Mouse (Mus musculus): ENCODE measurements around the gene Efcab6.

The Efcab6 gene

DNA sequence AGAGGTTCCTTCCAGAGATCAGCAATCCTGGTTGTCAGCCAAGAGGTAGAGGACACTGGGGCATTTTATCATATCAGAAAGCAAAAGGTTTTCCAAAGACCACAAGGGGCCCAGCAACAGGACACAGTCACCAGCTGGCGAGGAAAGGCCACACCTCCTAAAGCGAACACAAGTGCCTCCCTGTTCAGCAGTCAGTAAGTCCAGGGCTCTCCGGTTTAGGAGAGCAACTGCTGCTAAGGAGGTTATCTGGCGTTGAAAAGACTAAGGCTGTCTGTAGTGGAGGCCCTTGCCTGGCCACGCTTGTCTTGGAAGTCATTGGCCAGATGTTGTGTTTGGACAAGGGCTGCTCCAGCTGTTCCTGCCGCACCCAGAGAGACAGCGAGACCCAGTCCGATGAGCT, 100.1 kb downstream of the Efcab6 start:
- DNase-seq: no peak

DNA sequence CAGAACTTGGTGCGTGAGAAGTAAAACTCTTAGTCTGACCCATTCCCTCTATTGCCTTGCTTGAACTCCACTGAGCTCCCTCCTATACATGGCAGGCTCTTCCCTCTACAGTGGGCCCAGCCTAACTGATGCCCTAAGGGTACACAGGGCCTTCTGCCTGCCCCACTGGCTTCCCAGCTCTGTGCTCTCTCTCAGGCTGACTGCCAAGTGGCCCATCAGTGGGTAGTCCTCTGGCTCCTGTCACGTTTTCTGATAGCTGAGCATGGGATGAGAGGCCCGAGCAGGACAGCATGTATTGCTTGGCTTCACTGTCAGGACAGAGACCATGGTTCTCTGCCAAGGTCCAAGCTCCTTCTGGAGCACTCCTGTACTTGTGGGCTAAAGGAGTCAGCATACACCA, 106.8 kb downstream of the Efcab6 start:
- DNase-seq: no peak

- DNase-seq: no peak
Measured at GRCm38 (mm10) chr15:83956996-83957395, 108.2 kb downstream of the Efcab6 start.

- no peak for DNase-seq
Measured at GRCm38 (mm10) chr15:83955948-83956707, 109.1 kb downstream of the Efcab6 start.

DNA sequence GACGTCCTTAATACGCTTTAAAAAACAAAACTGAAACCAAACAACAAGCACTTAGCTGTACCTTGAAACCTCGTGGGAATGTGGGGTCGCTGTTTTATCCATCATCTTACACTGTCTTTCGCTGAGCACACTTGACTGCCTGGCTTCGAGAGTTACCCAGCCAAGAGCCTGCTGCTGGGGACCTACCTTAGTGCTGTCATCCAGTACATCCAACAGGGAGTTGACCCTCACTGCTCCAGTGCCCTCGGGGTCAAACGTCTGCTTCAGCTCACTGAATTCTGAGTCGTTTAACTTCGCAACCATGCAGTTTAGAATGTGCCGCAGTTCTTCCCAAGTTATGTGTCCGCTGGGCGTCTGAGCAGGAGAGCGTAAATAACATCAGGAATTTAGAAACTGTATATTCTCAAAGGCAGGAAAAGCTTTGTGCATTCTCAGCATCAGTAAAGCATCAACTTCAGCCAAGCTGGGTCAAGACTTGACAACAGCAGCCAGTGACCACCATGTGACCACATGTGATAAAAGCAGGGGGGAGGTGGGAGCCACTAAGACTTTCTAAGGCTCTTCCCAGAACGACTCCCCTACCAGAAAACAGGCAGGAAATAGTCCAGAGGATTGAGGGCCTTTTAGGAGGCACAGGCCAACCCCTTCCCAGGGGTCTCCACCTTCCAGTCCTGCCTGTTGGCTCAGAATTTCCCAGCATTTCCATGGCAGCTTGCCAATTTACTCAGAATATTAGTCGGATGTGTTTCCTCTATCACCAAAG, 115.3 kb downstream of the Efcab6 start:
- no peak for DNase-seq

- no peak for DNase-seq
Measured at GRCm38 (mm10) chr15:83939703-83940102, 125.5 kb downstream of the Efcab6 start.

DNA sequence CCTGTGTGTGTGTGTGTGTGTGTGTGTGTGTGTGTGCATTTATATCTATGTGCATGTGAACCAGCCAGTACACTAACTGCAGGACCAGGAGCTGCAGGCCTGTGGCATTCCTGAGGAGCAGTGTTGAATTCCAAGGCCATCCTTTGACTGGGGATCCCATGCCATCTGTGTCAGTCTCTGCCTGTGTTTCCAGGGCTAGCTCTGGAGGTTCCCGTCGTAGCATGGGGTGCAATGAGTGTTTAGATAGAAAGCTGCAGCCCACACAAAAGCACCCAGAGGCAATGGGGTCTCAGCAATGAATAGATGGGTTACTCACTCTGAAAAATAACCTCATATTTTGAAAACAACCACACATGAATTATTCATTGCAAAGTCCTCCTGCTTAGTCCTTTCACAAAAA, 126.7 kb downstream of the Efcab6 start:
- DNase-seq: no peak

DNA sequence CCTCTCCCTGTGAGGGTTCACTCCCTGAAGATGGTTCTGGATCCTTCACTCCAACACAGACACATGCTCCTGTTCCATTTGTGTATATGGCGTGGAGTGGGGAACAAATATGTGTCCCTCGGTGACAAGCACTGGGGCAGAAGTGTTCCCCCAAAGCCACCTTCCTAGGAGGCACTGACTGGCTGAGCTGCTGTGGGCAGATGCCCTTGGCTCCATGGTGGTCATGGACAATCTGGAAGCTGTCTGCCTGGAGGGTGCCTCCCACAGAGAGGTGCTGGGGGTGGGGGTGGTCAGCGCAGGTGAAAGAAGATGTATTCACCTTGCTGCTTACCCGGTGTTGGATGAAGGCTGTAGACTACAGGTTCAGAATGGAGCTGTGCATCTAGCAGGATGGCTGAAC, 128.7 kb downstream of the Efcab6 start:
- no peak for DNase-seq

DNA sequence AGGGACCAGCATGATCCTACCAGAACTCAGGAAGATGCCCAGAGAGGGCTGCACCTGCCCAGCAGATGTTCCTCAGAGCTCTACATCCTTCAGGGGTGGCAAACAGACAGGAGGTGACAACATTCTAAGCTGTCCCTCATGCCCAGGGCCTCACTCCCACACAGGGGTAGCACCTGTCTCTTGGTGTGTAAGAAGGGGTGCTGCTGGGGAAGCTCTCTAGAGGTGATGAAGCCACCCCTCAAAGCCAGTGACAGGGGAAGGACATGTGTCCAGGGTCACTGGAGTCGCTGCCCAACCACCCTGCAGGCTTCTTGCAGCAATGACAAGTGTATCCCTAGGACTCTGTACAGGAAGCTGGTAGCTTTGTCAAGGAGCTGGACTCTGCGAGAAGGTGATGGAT, 130.4 kb downstream of the Efcab6 start:
- DNase-seq: no peak

- no peak for DNase-seq
Measured at GRCm38 (mm10) chr15:83925338-83925737, 139.8 kb downstream of the Efcab6 start.

- DNase-seq: no peak
Measured at GRCm38 (mm10) chr15:83924656-83925055, 140.5 kb downstream of the Efcab6 start.

DNA sequence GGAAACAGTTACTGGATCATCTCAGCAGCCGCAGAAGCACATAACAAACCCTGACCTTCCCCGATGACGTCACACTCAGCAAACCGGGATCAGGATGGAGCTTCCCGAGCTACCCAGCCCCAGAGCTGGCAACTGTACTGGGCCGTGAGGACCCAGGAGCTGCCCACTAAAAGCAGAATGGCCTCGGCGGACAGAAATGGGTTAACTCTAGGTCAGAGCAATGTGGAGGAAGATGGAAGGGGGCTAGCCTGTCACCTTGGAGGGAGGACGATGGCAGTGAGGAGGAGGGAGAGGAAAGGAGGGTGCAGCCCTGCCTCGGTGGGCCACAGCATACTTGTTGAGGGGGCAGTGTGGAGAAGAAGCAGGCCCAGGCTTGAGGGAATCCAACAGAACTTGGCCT, 149.8 kb downstream of the Efcab6 start:
- DNase-seq: no peak

GRCm38 (mm10) chr15:83913028-83913714, 152.0 kb downstream of the Efcab6 start:
- no peak for DNase-seq

GRCm38 (mm10) chr15:83906472-83906871, 158.7 kb downstream of the Efcab6 start:
- DNase-seq: no peak

DNA sequence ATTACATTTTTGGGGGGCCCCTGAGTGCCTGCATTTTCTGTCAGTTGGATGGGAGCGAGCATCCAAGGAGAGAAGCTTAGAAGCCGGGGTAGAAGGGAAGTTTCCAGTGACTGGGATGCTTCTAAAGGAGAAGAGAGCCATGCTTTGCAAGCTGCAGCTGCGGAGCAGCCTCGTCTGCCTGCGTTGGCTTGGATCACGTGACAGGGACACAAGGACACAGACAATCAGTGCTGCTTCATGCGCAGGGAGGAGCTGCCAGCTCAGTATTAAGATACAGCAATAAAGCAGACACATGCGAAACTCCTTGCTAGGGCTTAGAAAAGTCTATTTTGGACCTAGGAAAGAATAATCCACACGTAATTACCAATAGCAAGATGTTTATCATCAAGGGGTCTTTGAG, 167.9 kb downstream of the Efcab6 start:
- no peak for DNase-seq

DNA sequence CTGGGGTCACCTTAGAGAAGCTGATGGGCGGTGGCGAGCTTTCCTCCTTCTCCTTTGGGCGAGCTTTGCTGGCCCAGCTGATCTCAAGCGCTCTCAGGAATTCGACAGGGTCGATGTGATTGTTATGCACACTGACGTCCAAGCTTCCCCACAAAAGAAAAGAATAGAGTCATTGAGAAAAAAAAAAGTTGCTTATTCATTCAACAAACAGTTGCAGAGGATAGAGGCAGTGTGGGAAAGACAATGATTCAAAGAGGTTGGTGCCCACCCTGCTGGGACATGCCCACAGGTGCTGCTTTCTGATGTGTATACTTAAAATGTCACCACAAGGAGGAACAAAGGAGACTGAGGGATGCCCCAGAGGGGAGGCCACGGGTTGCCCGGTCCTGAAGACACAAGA, 169.2 kb downstream of the Efcab6 start:
- no peak for DNase-seq

DNA sequence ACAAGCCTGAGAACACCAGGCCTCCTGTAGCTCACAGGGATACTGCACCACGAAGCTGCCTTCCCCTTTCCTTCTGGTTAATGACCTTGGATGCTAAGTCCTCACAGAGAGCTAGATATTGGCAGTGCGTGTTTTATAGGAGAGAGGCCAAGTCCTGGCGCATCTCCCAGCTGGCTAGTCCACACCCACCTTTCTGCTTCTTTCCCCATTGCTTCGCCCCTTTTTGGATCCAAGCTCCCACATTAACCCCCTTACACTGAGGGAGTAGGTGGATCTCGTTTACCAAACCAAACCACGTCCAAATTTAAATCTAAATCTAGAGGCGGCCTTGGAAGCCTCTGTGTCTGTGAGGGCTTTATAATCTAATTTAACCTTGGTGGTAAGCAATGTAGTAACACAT, 170.9 kb downstream of the Efcab6 start:
- no peak for DNase-seq

DNA sequence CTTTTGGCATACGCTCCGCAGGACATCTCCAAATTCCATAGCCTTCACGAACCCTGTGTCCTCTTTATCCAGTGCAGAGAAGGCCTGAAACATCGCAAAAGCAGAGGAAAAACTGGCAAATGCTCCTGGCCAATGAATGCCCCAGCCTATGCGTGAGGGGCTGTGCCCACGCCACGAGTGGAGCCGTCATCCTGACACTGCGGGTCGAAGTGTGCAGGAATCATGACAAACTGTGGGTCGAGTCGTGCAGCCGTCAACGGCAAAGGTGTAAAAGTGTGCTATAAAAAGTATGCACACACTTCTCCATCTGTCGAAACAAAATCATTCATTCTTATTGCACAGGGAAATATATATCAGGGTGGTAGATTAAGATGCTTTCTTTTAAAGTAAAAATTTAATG, 172.3 kb downstream of the Efcab6 start:
- no peak for DNase-seq

- DNase-seq: no peak
Measured at GRCm38 (mm10) chr15:83884291-83884690, 180.9 kb downstream of the Efcab6 start.

DNA sequence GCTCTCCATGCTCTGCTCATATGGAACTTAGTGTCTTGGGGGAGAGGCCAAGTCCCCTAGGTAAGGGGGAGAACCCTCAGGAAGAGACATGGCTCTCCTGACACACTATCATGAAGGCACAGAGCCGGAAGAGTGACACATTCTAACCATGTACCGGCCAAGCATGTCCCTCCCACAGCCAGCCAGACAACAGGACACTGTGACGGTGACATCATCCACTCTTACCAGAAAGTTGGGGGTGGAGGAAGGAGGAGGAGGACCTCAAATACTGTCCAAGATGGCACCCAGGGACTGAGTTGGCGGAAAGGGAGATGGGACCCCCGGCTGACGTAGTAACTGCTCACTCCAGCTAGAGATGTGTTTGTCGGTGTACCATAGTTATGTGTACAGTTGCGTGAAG, 181.4 kb downstream of the Efcab6 start:
- no peak for DNase-seq

DNA sequence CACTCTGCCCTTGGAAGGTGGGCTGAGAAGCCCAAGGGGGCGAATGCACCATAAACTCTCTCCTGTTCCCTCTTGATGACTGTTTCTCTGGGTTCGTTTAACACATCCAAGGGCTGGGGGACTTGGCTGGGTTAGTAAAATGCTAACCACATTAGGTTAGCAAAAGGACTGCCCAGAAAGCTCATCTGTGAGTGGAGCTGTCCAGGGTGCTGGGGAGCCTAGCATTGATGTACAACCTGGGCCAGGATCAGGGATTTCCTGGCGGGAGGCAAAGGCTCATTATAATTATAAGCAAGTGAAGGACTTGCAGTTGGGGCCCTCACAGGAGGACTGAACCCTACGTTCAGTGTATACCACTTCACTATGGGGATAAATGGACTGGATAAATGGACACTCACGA, 185.3 kb downstream of the Efcab6 start:
- no peak for DNase-seq

DNA sequence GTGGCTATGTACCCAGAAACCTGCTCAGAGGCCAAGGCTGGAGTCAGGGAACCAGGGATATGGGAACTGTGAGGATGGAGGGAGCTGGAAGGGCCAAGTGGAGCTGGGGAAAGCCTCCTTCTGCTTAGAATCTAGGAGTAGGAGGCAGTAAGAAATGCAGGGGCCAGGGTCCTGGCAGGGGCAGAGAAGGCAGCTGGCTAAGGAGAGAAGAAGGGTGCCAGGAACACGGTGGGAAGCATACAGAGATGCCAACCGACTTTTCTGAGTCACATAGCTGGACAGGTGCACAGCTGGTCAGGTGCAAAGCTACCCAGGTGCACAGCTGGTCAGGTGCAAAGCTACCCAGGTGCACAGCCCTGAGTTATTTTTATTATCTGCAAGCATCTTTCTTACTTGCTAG, 187.3 kb downstream of the Efcab6 start:
- no peak for DNase-seq

DNA sequence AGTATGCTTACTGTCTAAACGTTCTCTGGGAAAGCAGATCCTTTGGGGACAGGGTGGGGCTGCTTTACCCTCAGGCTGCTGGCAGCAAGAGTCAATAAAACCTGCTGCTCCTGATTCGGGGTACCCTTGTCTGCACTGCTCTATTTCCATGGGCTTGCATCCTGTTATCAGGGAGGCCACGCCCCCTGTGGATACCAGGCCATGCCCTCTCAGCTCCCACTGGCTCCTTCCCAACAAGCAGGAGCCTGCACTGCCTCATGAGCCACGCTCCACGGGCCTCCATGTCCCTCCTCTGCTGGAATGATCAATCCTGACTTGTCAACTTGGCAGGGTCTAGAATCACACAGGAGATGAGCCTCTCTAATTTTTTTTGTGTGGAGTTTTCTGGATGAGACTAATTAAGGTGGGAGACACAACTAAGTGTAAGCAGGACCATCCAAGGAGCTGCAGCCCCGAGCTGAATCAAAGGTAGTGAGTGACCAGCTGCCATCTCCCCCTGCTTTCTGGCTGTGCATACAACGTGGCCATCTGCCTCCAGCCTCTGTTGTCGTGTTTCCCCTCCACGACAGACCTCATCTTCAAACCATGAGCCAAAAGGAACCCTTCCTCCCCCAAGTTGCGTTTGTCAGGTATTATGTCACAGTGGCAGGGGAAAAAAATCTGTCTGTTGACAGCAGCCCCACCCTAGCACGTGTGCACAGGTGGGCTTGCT, 187.9 kb downstream of the Efcab6 start:
- no peak for DNase-seq

Measured in kidney, adult 11 months (tissue).